Mouse (Mus musculus): Measurements from ENCODE around the gene Efhd1. TPM values are rescaled to one million over a fixed set of nuclear protein-coding genes. Genes with fewer than 3 reads are reported as not detected.

Efhd1 gene
- total RNA-seq, 2 experiments from 2014 or later = 1.8 TPM; not detected in 1

Other genes with a start within 250 kb of the Efhd1 start
- gene Alppl2, start 174.4 kb upstream of the Efhd1 start, total RNA-seq (2015; ENCODE audit: low replicate concordance) = not detected in 2 replicates
- gene Alppl2, start 174.4 kb upstream of the Efhd1 start, total RNA-seq (2017; ENCODE audit: low replicate concordance) = not detected in 2 replicates
- gene Alpi, start 162.8 kb upstream of the Efhd1 start, total RNA-seq (2015; ENCODE audit: low replicate concordance) = not detected in 2 replicates
- gene Alpi, start 162.8 kb upstream of the Efhd1 start, total RNA-seq (2017; ENCODE audit: low replicate concordance) = not detected in 2 replicates
- not detected in 2 replicates for gene Akp3, start 139.4 kb upstream of the Efhd1 start, total RNA-seq (2015; ENCODE audit: low replicate concordance)
- not detected in 2 replicates for gene Akp3, start 139.4 kb upstream of the Efhd1 start, total RNA-seq (2017; ENCODE audit: low replicate concordance)
- not detected in 2 replicates for gene Ecel1, start 107.8 kb upstream of the Efhd1 start, total RNA-seq (2015; ENCODE audit: low replicate concordance)
- gene Ecel1, start 107.8 kb upstream of the Efhd1 start, total RNA-seq (2017; ENCODE audit: low replicate concordance) = not detected in 2 replicates
- not detected in 2 replicates for gene Prss56, start 81.0 kb upstream of the Efhd1 start, total RNA-seq (2015; ENCODE audit: low replicate concordance)
- gene Prss56, start 81.0 kb upstream of the Efhd1 start, total RNA-seq (2017; ENCODE audit: low replicate concordance) = not detected in 2 replicates
- not detected in 2 replicates for gene Chrnd, start 73.8 kb upstream of the Efhd1 start, total RNA-seq (2015; ENCODE audit: low replicate concordance)
- gene Chrnd, start 73.8 kb upstream of the Efhd1 start, total RNA-seq (2017; ENCODE audit: low replicate concordance) = not detected in 2 replicates
- gene Chrng, start 59.7 kb upstream of the Efhd1 start, total RNA-seq (2015; ENCODE audit: low replicate concordance) = not detected in 2 replicates
- not detected in 2 replicates for gene Chrng, start 59.7 kb upstream of the Efhd1 start, total RNA-seq (2017; ENCODE audit: low replicate concordance)
- 37.8 and 49.9 TPM in 2 replicates for gene Eif4e2, start 50.4 kb upstream of the Efhd1 start, total RNA-seq (2015; ENCODE audit: low replicate concordance)
- gene Eif4e2, start 50.4 kb upstream of the Efhd1 start, total RNA-seq (2017; ENCODE audit: low replicate concordance) = 22.8 and 29.3 TPM in 2 replicates
- gene Gigyf2, start 62.6 kb downstream of the Efhd1 start, total RNA-seq (2015; ENCODE audit: low replicate concordance) = 84.0 and 90.5 TPM in 2 replicates
- 159 and 162 TPM in 2 replicates for gene Gigyf2, start 62.6 kb downstream of the Efhd1 start, total RNA-seq (2017; ENCODE audit: low replicate concordance)
- not detected in 2 replicates for gene Kcnj13, start 130.4 kb downstream of the Efhd1 start, total RNA-seq (2015; ENCODE audit: low replicate concordance)
- gene Kcnj13, start 130.4 kb downstream of the Efhd1 start, total RNA-seq (2017; ENCODE audit: low replicate concordance) = not detected in 2 replicates
- gene Snorc, start 205.9 kb downstream of the Efhd1 start, total RNA-seq (2015; ENCODE audit: low replicate concordance) = not detected in 2 replicates
- not detected in 2 replicates for gene Snorc, start 205.9 kb downstream of the Efhd1 start, total RNA-seq (2017; ENCODE audit: low replicate concordance)
- gene Neu2, start 245.5 kb downstream of the Efhd1 start, total RNA-seq (2015; ENCODE audit: low replicate concordance) = not detected in 2 replicates
- not detected in 2 replicates for gene Neu2, start 245.5 kb downstream of the Efhd1 start, total RNA-seq (2017; ENCODE audit: low replicate concordance)

Measured in erythroid progenitor cell, adult 5-6 weeks (primary cell).